Mouse (Mus musculus): ENCODE measurements around the gene Klrg1.

- TF ChIP-seq POLR2A (IDR thresholded peaks at IDR 0.05; ENCODE audit: borderline replicate concordance, extremely low read depth, low read depth, low read length): no peak
- no peak for TF ChIP-seq CTCF (IDR thresholded peaks at IDR 0.05; ENCODE audit: insufficient read depth, low read length)
Observed at GRCm38 (mm10) chr6:122270152-122270551, 12.5 kb downstream of the Klrg1 start.

Data from lung, adult 2 months (tissue).